Mouse (Mus musculus) CH12F3 (cell line): Measurements from ENCODE around the gene Sh3pxd2a.

ENCODE experiments used
- in situ Hi-C: fragments of 300-500 bp; cut with MboI; formaldehyde crosslinking; loops from 2 replicates; pipeline ENCODE4 v1.14.3; 2020; ENCODE audit warnings: low sequenced_read_pairs

Sh3pxd2a gene

DNA sequence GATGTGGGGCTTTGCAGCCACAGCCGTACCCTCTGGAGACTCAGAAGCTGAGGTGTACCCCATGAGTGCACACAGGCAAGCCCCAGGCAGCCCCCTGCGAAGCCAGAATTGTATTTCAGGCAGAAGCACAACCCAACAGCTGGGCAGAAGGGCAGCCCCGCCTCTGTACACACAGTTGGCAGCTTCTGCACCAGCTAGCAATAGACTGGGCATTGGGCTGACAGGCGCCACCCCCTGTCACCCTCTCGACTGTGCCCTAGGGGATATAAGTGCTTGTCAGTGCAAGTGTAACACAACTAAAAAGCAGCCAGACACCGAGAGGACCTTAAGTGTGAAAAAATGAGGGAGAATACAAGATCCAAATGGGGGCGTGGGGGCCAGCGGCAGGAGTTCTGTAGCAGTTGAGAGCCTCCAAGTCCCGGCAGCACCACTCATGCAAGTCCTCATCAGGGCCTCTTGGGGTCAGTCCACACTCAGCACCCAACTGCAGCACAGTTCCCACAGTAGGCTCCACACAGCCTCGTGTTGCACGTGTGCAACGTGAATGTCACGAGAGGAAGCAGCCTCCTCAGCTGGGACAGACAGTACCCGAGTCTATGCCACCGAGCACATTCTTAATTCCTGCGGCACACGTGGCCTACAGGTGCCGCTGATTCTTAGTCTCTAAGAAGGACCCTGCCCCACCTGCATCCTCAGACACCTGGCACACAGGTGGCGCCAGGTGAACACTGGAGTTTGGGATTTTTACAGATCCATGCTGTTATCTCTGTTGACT is 147.7 kb downstream of the Sh3pxd2a start:
- in situ Hi-C loops: no loop called here

DNA sequence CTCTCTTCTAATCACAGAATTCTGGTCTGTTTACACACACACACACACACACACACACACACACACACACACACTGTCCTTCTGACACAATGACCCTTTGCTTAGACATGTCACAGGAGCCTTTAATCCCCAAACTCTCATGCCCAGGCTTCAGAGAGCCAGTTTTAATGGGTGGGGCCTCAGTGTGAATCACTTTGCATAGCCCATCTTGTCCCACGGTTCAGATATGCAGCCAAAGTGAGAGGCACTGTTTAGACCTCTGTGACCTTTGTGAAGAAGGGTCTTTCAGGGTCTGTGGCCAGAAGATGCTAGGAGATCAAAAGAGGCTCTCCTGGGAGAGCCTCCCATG is 148.3 kb downstream of the Sh3pxd2a start:
- in situ Hi-C loops: no loop called here

DNA sequence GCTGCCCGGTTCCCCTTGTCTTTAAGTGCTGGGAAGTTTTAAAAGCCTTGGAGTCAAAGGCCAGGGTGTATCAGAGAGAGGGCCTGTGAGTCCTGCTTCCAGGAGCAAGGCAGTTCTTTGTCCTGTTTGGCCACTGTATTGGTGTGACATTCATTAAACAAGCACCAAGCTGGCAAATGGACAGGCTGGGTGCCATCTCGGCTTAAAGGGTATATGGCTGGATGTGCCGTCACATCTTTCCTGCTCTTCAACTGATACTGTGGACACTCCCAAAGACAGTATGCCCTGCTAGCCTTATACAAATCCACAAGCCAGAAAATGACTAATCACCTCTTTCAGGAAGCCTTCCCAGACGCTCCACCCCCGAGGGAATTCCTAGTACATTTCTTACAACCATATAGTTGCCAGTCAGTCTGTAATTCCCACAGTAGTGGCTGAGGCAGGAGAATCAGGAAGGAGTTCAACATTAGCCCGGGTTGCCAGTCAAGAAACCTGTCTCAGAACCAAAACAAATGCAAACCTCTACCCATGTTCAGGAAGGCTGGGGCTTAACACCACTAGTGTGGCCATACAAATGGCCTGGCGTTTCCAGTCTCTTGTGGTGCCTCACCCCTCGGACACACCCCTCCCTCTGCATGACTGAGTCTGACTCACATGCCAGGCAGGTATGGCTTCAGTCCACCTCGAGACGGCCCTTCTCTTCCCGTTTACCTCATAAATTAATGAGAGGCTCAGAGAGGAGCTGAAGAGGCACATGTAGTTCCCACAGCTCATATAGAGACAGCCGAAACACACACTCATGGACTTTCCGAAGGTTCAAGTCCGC is 148.9 kb downstream of the Sh3pxd2a start:
- in situ Hi-C loops: no loop called here

DNA sequence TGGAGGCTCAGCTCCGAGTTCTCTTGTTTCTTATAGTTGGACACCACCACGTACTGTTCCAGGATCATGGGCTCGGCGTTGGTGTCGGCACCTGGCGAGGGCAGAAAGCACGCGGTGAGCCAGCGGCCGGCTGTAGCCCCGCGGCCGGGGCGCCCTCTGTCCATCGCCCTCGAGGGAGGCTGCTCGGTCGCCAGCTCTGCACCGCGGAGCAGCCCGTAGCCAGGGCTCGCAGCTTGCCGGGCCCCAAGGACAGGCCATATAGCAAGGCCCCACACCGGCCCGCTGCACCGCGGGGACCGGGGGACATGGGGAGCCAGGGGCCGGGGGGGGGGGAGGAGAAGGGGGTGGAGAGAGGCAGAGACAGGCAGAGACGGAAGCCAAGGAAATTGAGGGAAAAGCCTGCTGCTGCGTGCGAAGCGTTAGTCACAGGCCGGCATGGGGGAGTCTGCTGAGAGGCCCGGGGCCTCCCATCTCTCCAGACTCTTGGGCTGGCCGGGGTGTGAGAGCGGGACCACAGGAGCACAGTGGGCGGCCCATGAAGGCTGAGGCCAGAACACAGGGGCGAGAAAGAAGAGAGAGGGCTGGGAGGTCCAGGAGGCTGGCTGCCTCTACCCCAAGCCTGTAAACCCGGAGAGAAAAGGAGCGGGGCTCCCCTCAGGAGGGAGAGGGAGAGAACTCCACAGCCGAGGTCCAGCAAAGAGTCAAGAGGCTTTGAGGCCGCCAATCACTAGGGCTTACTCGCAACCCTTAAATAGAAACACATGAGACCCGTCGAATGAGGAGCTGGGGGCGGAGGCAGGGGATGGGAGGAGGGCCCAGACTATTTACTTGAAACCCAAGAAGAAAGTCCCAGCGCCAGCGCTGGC is 149.9 kb downstream of the Sh3pxd2a start:
- in situ Hi-C loops: no loop called here

DNA sequence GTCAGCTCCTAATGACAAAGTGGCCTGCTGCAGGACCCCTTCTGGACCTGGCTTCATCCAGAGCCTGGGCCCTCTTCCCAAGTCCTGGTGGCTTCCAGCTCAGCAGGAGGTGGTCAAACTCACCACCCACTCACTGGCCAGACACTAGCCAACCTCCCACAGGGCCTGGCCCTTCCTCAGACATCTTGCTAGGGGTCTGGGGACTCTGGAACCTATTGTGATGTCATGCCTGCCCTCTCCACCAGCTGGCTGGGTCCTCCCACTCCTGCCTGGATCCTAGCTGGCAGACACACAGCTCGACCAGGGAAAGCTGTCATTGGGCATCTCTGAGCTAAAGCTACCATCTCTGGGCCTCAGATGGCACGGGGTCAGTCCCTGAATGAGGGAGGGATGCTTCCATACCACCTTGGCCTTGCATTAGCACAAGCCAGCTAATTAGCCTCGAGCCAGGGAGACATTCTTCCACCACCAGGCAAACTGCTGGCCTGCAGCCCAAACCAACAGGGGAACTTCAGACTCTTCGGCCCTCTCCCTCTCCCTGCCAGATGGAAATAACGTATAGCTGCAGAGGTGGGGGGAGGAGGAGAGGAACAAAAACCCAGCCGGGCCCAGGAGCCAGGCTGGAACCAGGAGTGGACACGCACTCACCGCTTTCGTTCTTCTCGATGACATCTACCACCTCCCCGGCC is 150.7 kb downstream of the Sh3pxd2a start:
- in situ Hi-C loops: no loop called here

DNA sequence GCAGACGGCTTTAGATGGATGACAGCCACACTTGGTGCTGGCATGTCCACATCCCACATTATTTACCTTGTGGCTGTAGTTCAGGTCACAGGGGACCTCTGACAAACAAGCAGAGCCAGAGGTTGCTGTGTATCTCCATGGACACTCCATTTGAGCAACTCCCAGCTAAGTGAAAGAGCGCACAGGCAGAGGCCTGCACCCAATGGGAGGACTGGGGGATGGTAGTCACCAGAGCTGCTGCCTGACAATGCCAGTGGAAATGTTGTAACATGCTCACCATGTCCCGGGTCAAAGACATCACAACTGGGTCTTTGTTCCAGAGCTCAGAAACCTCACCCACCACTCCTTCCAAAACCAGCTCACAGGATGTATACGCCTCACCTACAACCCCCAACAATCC is 153.0 kb downstream of the Sh3pxd2a start:
- in situ Hi-C loops: no loop called here

DNA sequence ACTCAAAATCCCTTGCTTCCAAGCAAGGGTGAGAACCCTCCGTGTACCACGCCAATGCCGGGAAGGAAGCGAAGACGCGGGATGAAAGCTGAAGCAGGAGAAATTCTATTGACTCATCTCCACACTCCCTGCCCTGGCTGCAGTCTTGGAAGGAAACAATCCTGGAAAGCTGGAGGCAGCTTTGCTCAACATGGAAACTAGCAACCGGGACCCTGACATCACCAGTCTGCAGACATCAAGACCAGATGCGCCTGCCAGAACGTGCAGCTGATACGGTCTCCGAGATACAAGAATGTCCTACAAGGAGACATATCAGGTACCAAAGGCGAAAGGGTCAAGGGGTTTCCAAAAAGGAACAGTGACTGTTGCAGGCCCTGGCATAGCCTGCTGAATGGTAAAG is 154.4 kb downstream of the Sh3pxd2a start:
- in situ Hi-C loops: no loop called here

DNA sequence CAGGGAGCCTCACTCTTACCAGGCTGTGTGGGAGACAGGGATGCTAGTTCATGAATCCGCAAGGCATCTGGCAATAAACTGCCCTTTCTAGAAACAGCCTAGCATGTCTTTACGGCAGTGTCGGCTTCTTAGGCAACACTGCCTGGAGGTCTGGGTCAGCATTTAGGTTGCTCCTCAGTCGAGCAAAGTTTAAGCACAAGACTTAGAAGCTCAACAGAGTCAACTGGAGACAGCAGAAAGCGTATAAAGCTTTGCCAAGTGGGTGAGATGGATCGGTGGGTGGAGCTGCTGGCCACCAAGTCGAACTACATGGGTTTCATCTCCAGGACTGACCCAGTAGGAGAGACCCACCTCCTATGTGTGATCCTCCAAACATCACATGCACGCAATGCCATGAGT is 157.3 kb downstream of the Sh3pxd2a start:
- in situ Hi-C loops: no loop called here

DNA sequence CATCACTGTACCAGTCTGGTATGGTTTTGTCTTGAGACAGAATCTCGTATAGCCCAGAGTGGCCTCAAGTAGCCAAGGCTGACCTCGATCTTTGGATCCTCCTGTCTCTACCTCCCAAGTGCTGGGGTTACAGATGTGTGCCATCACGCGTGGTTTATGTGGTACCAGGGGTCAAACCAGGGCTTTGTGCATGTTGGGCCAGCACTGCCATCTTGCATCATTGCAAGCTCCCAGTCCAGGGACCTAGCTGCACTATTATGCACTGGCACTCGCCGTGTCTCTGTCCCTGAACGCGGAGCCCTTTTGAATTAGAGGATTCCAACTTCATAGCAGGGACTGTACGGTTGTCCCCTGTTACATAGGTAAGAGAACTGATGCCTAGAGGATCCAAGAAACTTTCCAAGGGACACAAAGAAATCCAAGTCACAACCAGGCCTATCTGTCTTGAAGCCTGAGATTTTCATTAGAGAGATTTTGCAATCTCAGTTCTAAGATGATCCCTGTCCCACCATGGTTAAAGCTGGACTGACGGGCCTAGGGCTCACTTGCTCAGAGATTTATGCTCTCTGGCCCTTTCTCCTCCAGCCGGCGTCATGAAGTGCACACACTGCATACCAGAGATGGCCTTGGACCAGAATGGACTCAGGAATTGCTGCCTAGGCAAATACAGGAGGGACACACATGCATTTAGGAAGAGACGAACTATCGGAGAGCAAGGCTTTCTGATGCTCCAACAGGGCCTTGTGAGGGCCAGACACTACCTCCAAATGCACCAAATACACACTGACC is 157.9 kb downstream of the Sh3pxd2a start:
- in situ Hi-C loops: no loop called here

DNA sequence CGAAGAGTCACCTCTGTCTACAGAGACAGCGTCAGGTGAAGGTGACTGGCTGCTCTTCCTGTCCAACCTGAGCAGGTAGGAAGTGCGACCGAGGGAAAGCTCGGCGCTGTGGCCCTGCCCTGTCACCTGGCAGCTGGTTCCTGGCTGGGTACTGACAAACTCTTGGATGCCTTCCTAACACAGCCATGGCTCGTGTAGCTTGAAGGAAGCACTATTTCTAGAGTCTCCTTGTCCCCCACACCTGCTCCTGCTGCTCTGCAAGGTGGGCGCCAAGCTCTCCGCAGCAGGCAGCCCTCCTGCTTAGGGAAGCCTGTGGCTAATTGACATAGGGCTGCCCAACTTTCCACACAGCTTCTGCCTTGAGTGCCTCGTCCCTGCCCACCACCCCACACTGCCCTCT is 158.8 kb downstream of the Sh3pxd2a start:
- in situ Hi-C loops: no loop called here

DNA sequence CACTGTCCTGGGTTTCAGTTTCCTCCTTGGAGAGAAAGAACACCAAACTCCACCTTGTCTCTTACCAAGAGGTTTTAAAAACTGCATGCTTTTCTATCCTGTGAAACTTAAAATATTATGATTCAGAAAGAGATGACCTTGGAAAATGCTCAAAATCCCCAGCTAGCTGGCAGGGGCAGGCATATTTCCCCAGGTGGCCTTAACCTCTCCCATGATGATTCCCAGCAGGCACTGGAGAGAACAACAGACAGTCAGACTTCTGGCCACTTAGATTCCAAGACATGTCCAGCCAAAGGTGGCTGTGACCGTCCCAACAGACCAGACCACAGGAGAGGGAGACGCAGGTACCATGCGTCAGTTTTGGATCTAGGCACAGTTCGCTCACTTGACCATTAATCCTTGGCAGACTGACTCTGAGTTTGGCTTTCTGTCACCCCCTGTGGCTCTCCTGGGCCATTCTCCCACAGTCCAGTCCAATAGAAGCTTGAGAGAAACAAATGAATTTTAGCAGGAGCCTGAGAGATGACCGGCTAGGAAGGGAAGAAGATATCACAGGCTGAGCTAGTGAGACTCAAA is 159.9 kb downstream of the Sh3pxd2a start:
- in situ Hi-C loops: no loop called here

DNA sequence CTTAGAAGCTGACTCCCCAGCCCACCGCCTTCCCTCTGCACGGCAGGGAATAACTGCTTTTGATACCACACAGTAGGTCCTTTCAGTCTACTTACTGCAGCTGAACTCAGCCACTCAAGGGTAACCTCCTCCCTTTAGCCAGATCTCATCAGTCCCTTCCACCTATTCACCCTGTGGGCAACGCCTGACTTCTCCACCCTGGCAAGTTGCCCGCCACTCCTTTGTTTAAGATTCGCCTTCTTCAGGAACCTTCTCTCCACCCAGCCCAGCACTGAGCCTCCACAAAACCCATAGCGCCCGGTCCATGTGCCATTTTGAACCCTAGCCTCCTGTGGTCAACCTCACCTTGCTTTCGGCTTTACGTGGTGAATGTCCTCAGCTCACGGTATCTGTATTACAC is 161.1 kb downstream of the Sh3pxd2a start:
- in situ Hi-C loops: no loop called here

DNA sequence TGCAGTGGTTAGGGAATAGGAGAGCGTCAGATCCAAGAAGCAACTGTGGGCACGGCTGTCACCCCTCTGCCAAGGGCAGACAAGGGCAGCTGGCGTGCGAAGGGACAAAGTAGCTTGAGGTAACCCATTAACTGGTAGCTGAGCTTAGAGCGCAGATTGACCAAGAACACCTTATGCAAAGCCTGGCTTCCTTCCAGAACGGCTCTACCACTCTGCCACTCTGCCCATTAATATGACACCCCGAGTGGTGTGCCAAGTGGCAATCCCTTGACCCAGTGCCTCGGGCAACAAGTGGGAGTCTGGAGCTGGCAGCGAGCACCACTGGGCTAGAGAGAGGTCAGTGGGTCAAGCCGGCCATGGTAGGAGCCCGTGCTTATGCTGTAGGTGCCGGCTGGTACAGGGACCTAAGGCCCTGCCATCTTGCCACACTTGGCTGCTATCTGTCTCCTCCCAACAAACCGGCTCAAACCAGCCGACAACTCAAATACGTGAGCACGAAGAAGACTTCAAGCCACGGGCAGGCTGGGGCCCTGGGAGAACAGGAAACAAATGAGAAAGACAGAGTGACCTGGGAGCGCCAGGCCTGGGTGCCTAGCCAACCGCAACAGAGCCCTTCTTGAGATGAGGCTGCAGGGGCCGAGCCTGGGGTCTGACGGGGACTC is 161.9 kb downstream of the Sh3pxd2a start:
- in situ Hi-C loops: no loop called here

DNA sequence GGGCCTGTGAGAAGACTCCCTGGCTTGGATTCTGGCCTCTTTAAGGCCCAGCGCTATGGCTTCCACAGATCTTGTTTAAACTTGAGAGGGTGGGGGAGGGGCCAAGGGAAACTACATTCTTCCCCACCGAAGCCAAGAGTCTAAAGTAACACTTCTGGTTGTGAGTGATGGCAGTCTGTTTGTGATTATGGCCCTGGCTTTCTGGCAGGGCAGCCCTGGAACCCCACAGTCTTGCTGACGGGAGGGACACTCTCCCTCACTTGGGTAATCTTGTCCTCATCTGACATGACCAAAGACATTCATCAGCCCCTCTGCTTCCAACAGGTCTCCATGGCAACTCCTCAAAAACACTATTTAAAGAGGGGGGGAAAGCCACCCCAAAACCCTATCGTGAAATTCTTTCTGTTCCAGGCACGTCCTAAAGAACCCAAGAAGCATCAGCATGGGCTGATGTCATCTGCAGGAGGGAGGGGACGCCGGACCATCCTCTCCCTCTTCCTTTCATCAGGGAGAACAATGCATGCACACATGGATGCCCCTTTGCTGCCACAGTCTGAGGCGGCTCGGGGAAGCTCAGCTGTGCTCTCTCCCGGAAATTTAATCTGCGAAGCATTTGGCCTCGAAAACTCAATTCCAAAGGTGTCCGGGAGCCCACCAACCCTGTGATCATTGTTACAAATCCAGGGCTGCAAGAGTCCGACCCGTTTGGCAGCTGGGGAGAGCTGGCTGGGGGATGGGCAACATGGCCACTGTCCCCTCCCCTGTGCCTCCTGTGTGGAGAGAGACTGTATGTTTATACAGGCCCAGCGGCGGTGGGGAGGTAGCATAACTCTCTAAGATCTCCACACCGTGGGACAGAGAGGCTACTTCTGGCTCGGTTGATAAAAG is 162.7 kb downstream of the Sh3pxd2a start:
- in situ Hi-C loops: no loop called here

DNA sequence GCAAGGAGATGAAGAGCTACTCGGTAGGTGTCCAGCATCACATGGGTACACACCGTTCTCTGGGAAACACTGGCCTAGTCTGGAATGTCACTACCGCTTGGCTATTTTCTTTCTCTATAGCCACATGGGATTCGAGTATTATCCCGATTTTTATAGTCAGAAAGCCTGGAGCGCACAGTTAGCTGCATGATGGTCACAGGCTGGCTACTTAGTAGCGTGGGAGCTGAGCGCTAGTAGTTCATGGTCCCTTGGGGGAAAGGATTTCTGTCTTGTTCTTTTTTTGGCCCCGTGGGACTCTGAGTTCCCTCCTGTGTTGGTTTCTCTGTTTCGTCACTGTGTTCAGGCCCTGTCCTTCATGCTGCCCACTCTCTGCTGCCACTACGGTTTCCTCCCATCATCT is 166.1 kb downstream of the Sh3pxd2a start:
- in situ Hi-C loops: no loop called here

DNA sequence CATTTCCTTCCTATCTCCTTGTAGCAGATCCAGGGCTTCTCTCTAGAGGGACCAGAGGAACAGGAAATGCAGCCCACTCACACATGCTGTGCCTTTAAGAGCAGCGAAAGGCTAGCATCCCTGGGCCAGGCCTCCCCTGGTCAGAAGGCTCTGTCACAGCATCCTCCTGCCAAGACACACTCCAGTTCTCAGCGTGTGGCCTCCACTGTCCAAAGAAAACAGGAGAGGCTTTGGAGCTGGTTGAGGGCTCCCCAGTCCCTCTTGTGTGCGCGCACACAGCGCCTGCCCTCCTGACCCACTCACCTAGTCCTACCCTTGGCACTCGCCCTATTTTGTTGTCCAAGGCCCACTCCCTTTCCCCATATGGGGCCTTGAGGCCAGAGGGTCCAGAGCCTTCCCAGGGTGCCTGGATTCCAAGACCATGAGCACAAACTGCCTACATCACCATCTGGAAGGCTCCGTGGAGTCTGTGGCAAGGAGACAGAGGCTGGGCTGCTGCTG is 171.7 kb downstream of the Sh3pxd2a start:
- in situ Hi-C loops: no loop called here

DNA sequence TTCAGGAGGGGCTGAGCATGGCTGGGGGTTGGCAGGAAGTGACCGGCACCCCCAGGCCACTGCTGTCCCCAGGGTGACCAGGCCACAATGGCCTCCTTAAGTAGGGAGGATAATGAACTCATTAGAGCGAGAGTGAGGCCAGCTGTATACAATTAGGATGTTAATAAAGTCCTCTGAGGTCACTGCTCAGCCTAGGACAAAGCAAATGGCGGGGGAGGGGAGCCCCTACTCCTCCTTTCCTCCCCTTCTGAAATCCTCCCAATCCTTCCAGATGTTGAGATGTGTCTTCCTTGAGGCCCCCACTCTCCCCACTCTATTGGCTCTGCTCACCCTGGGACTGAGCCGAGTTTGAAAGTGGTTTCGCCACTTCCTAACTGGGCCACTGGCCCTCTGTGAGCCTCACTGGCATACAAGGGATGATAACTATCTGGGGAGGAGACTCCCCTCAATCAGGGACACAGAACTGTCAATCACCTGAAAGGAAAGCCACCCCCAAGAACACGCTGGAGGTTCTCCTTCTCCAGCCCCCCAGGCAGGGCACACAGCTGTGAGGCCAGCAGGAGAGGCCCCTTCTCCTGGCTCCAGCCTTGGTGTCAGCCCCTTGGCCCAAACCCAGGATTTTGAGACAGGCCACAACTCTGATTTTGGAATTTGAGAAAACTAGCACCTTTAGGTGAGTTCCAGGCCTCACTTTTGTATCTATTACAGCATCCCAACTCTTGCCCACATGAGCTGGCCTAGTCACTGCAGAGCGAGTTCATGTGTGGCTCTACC is 172.7 kb downstream of the Sh3pxd2a start:
- in situ Hi-C loops: no loop called here
